Mouse (Mus musculus): ENCODE data around the gene Bicc1.

The Bicc1 gene

GRCm38 (mm10) chr10:71158940-71159675 lies 392 bp downstream of the Bicc1 start:
- no peak for DNase-seq (ENCODE audit: low spot score in 2 of 2)

GRCm38 (mm10) chr10:71156569-71156968 lies 2.9 kb downstream of the Bicc1 start:
- no peak for DNase-seq (ENCODE audit: low spot score in 2 of 2)

DNA sequence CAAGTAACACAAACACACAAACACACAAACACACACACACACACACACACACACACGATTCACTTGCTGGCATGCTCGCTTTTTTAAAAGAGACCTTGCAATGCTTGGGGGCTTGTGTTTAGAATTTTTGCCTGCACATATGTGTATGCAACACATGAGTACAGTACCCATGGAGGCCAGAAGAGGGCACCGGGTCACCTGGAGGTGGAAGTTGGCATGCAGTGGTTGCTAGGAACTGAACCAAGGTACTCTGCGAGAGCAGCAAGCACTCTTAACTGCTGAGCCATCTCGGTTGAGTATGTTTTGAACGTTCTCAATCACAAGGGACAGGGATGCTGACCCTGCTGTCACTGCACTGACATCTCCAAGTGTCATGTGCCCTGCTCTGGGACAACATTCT lies 5.9 kb downstream of the Bicc1 start:
- DNase-seq (ENCODE audit: low spot score in 2 of 2): no peak

- no peak for DNase-seq (ENCODE audit: low spot score in 2 of 2)
These were observed 6.4 kb downstream of the Bicc1 start for GRCm38 (mm10) chr10:71153138-71153537.

- no peak for DNase-seq (ENCODE audit: low spot score in 2 of 2)
These were observed 9.0 kb downstream of the Bicc1 start for GRCm38 (mm10) chr10:71150486-71150885.

GRCm38 (mm10) chr10:71148951-71149603 lies 10.4 kb downstream of the Bicc1 start:
- no peak for DNase-seq (ENCODE audit: low spot score in 2 of 2)

GRCm38 (mm10) chr10:71148226-71148625 lies 11.3 kb downstream of the Bicc1 start:
- no peak for DNase-seq (ENCODE audit: low spot score in 2 of 2)

GRCm38 (mm10) chr10:71146681-71147615 lies 12.6 kb downstream of the Bicc1 start:
- DNase-seq (ENCODE audit: low spot score in 2 of 2): no peak

GRCm38 (mm10) chr10:71145801-71146200 lies 13.7 kb downstream of the Bicc1 start:
- DNase-seq (ENCODE audit: low spot score in 2 of 2): no peak

GRCm38 (mm10) chr10:71144191-71144590 lies 15.3 kb downstream of the Bicc1 start:
- no peak for DNase-seq (ENCODE audit: low spot score in 2 of 2)

DNA sequence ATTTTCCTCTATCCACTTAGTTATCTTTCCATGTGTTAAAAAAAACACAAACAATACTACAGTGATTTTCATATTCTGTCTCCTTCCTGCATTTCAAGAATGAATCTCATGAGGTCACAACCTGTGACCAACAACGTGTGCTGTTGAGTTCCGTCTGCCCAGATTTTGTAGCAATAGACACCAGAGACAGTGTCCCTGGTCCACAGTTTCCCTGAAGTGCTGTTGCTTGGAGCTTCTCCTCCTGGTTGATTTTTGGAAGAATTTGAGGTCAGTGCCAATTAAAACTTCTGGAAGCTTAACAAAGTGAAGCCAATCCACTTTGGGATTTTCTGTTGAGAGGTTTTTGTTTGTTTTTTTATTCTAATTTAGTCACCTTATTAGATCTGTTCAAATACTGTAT lies 16.9 kb downstream of the Bicc1 start:
- DNase-seq (ENCODE audit: low spot score in 2 of 2): no peak

DNA sequence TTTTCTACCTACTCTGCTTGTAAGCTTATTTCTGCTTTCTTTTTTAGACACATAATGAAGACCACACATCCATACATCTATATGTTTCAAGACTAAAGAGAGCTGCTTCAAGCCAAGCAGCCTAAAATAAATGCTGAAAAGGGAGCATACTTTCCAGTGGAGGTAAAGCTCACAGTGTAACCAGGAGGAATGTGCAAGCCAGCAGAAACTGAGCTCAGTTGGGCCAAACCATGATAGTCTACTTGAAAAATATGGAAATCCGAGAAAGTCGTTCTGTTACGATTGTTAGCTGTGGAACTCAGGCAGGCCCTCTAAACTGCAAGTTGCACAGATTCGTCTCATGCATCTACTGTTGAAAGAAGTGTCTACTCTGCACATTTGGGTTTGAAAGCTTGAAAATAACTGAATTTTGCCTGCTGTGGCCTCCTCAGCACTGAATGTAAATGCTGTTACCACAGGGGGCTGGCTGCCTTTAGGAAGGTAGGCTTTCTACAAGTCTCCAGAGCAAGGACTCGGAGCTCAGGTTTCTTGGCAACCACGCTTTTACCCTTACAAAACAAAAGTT lies 19.1 kb downstream of the Bicc1 start:
- DNase-seq (ENCODE audit: low spot score in 2 of 2): no peak

GRCm38 (mm10) chr10:71138852-71139197 lies 20.7 kb downstream of the Bicc1 start:
- no peak for DNase-seq (ENCODE audit: low spot score in 2 of 2)

GRCm38 (mm10) chr10:71138132-71138851 lies 21.2 kb downstream of the Bicc1 start:
- no peak for DNase-seq (ENCODE audit: low spot score in 2 of 2)

DNA sequence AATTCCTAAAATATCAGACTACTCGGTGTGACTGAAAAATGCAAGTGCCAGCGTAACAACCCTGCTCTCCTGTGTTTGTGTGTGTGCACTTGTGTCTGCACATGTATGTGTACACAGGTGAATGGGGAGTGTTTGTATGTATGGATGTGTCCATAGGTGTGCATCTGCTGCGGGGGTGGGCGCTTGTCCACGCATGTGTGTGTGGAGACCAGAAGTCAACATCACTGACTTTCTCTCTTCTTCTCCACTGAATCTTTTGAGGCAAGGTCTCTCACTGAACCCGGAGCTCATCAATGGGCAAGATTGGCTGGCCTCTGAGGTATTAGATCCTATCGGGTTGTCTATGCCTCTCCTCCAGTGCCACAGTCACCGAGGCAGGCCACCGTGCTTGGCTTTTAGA lies 21.9 kb downstream of the Bicc1 start:
- no peak for DNase-seq (ENCODE audit: low spot score in 2 of 2)

DNA sequence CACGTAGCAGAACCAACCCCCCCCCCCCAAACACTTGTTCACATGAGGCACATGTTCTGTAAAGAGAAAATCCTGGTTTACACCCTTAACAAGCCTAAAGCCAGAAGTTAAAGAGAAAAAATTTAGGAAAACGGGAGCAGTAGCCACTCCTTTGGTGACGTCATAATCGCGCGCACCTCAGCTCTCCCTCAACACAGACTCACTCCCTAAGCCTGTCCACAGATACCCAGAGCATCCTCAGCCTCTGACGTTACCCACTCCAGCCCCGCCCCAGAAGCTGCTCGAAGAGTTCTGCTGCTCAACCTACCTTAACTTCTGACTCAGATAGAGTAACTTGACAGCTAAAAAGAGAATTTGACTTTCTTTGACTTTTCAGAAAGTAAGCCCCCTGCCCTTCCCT lies 28.2 kb downstream of the Bicc1 start:
- no peak for DNase-seq (ENCODE audit: low spot score in 2 of 2)

DNA sequence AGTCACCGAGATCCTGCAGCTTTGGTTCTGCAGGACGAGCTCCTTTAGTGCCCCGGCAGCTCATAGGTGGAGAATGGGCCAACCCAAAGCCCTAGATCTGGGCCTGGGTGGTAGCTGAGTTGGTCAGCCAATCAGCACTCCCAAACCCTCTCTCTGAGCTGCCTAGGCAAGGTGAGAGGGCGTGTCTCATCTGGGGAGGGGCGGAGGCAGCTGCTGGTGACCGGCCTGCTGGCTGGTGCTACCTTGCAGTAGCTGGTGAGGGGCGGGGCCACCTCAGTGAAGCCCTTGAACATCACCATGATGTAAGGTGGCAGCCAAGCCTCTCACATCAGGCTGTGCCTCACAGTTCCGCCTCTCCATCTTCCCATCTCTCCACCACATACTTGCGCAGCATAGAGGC lies 29.2 kb downstream of the Bicc1 start:
- no peak for DNase-seq (ENCODE audit: low spot score in 2 of 2)

DNA sequence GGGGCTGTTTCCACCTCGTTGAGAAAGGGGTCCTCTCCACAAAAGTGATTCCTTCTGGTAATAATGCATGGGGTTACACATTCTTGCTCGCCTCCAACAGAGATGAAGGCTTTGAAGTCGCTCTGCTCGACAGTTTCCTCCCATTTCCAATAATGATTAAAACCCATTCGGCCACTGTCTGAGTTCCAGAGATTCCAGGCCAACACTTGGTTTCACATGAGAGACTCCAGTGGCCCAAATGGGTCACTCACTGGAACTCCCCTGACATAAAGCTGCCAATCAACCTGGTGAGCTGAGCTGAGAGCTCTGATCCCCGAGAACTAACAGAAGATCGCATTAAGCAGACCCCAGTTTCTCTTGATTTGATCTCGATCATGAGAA lies 31.6 kb downstream of the Bicc1 start:
- DNase-seq (ENCODE audit: low spot score in 2 of 2): no peak

DNA sequence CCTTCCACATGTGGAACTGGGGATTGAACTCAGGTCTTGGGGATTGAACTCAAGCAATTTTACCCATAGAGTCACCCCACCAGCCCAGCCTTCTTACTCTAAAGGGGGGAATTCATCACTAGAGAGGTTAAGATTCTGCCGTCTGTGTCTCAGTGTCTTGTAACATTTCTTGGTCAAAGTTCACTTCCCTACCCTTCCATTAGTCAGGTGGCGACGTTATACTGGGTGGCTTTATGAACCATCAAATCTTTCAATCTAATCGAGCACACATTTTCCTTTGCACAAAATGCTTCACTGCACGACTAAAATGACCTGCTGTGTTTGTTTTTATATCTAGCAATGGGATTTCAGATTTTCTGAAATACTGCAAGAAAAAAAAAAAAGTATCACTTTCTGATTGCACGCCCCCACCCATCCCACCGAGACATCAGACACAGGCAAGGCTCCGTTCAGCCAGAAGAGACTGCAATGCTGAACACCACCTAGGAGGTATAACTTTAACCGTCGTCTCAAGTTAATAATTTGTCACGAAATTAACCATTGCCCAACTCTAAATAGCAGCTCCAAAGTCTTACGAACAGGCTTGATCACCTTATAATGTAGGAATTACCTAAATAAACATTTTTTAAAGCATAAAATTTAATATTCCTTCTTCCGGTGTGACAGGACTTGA lies 32.1 kb downstream of the Bicc1 start:
- DNase-seq (ENCODE audit: low spot score in 2 of 2): no peak

GRCm38 (mm10) chr10:71123974-71124373 lies 35.5 kb downstream of the Bicc1 start:
- DNase-seq (ENCODE audit: low spot score in 2 of 2): no peak

DNA sequence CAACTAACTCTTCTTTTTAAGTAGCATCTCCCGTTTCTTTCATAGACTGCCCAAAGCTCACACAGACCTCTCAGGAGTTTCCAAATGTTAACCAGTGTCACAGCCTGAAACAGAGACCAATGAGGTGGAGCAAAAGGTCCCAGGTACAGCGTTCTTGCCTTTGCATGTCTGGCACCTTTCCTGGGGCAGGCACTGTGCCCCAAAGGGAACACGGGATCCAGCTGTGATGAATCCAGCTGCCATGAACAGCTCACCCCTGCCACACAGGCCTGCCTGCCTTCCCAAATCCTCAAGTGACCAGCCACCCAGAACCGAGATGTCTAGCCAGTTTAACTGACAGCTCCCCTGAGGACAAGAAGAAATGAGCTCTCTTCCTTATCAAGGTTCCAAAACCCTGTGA lies 36.1 kb downstream of the Bicc1 start:
- DNase-seq (ENCODE audit: low spot score in 2 of 2): no peak
